9 mouse cellular contexts compared by ENCODE assay signal in the genomic region with DNA sequence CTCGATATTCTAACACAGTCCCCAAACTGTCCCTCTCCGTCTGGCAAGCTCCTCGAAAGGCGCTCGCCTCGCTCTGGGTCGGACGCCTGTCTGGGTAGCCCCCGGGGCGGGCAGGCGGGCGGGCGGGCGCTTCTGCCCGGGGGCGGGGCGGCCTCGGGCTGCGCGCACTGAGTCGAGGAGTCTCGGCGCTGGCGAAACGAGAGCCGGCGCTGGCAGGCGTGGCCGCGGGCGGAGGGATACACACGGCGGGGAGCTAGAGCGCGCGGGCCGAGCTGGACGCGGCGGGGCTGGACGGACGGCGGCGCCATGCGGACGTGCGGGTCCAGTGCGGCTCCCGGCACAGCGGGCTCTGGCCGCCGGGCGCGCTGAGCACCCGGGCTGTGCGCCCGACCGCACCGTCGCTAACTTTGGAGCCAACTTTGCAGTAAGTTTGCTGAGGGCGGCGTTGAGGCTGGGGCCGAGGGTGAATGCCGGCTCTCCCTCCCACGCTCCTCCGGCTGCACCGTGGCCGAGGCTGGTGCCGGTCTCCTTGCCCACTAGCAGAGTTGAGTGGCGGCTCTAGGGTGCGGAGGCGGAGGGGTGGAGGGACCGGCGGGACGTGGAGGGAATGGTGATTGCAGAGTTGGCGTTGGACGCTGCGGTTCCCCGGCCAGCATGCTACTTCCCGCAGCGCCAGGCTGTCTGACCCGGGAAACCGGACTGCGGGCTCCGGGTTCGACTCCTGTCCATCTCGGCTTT. TPM values are rescaled to one million over a fixed set of nuclear protein-coding genes. Genes with fewer than 3 reads are reported as not detected.
A peak's percentile ranks its signal among the peaks of the same experiment; 100 is the strongest.
DNase-seq lines count a peak whose midpoint lies in the region; ATAC-seq and TF ChIP-seq lines count a peak whose summit lies in the region.
"Had no signal": no experiment of that assay in that cellular context is flagged by ENCODE, and none has a peak within 500 bp of the region (broad histone marks: within the 10 kb centered on the region; RNA-seq: fewer than 3 reads in every experiment).

No protein-coding gene starts in this region.

- intact Hi-C loops in heart, postnatal 14 days (cut with DNase I): loop anchor here (1.0 to 5.0 kb wide), 3 partner anchors 47 to 246 kb away; no protein-coding TSS in a partner anchor

- no peak for TF ChIP-seq CTCF in E14TG2a.4 (conservative IDR thresholded peaks at IDR 0.05; ENCODE audit: low read length)
- TF ChIP-seq CTCF in forebrain, postnatal 0 days (IDR thresholded peaks at IDR 0.05; ENCODE audit: low read depth): peak; percentile 31

- peak; percentile 90 for DNase-seq in cerebellum, adult 11-12 months
- peak; percentile 92 for DNase-seq in forebrain, postnatal 0 days
- peak; percentile 96 to 97 for DNase-seq in heart, postnatal 14 days
- peak; percentile 96 to 98 for DNase-seq in kidney, postnatal 4 days
- peak; percentile 35 for DNase-seq in liver, embryonic 13.5 days
- peak; percentile 95 for DNase-seq in neural tube, embryonic 11.5 days (ENCODE audit: low spot score)
- peak; percentile 94 for DNase-seq in testis, postnatal 14 days (ENCODE audit: low spot score)

- peaks cover 22% of the 10 kb centered on the region for H3K27me3 ChIP-seq in E14TG2a.4 (ENCODE audit: insufficient read depth, low read length)
- H3K27me3 ChIP-seq in forebrain, postnatal 0 days (ENCODE audit: insufficient read depth, low read length): no peaks in the 10 kb centered on the region
- H3K27me3 ChIP-seq in liver, embryonic 13.5 days: peaks cover 65% of the 10 kb centered on the region
- H3K27me3 ChIP-seq in neural tube, embryonic 11.5 days (ENCODE audit: control insufficient read depth, insufficient read depth, low read length): no peaks in the 10 kb centered on the region
- H3K27me3 ChIP-seq: CH12.LX had no signal

- peak overlapping the region; percentile 91 for H3K4me3 ChIP-seq in E14TG2a.4 (replicated peaks; ENCODE audit: low read length)
- peak overlapping the region; percentile 73 for H3K4me3 ChIP-seq in forebrain, postnatal 0 days (ENCODE audit: low read depth, low read length)
- H3K4me3 ChIP-seq in liver, embryonic 13.5 days (replicated peaks): peak overlapping the region; percentile 58
- H3K4me3 ChIP-seq in neural tube, embryonic 11.5 days (ENCODE audit: low read depth, low read length): peak overlapping the region; percentile 66

- peaks cover 24% of the 10 kb centered on the region for H3K36me3 ChIP-seq in E14TG2a.4 (ENCODE audit: insufficient read depth, low read length)
- no peaks in the 10 kb centered on the region for H3K36me3 ChIP-seq in forebrain, postnatal 0 days (ENCODE audit: insufficient read depth)
- H3K36me3 ChIP-seq in liver, embryonic 13.5 days: no peaks in the 10 kb centered on the region
- no peaks in the 10 kb centered on the region for H3K36me3 ChIP-seq in neural tube, embryonic 11.5 days (ENCODE audit: control insufficient read depth, insufficient read depth, low read length)

- H3K4me2 ChIP-seq in forebrain, postnatal 0 days (ENCODE audit: low read depth): peak overlapping the region; percentile 95
- H3K4me2 ChIP-seq in liver, embryonic 13.5 days: peak overlapping the region; percentile 61
- H3K4me2 ChIP-seq in neural tube, embryonic 11.5 days (ENCODE audit: low read depth): peak overlapping the region; percentile 56

- ATAC-seq in forebrain, postnatal 0 days: peak; percentile 83
- ATAC-seq in liver, embryonic 13.5 days (ENCODE audit: low read depth): peak; percentile 81
- ATAC-seq in neural tube, embryonic 11.5 days (ENCODE audit: insufficient read depth, low FRiP score, low TSS enrichment): peak; percentile 79

- H3K9ac ChIP-seq in forebrain, postnatal 0 days: peak overlapping the region; percentile 52
- H3K9ac ChIP-seq in liver, embryonic 13.5 days: peak overlapping the region; percentile 59
- H3K9ac ChIP-seq in neural tube, embryonic 11.5 days (ENCODE audit: low read length): peak overlapping the region; percentile 74

- WGBS in forebrain, postnatal 0 days: under 1% methylated on average over 74 of the region's 87 CpGs
- under 1% methylated on average over 68 of the region's 87 CpGs for WGBS in liver, embryonic 13.5 days (ENCODE audit: insufficient replicate concordance)
- under 1% methylated on average over 79 of the region's 87 CpGs for WGBS in neural tube, embryonic 11.5 days

- peak overlapping the region; percentile 54; the same call in 1 of the 2 replicates for H3K27ac ChIP-seq in forebrain, postnatal 0 days (ENCODE audit: low read depth, low read length)
- H3K27ac ChIP-seq in liver, embryonic 13.5 days: 0 out of 2 replicates have a peak overlapping the region, but pooled peaks have one; percentile 5
- peak overlapping the region; percentile 71 for H3K27ac ChIP-seq in neural tube, embryonic 11.5 days (ENCODE audit: low read depth, low read length)

- H3K4me1 ChIP-seq in E14TG2a.4 (replicated peaks; ENCODE audit: low read depth, low read length): peaks cover 60% of the 10 kb centered on the region
- no peaks in the 10 kb centered on the region for H3K4me1 ChIP-seq in forebrain, postnatal 0 days (ENCODE audit: insufficient read depth)
- H3K4me1 ChIP-seq in liver, embryonic 13.5 days (replicated peaks): no peaks in the 10 kb centered on the region
- peaks cover 3% of the 10 kb centered on the region; the same call in 1 of the 2 replicates for H3K4me1 ChIP-seq in neural tube, embryonic 11.5 days (ENCODE audit: control insufficient read depth, insufficient read depth, low read length)

- no peaks in the 10 kb centered on the region for H3K9me3 ChIP-seq in E14TG2a.4 (ENCODE audit: low read length)
- H3K9me3 ChIP-seq in forebrain, postnatal 0 days (ENCODE audit: low read length): no peaks in the 10 kb centered on the region
- no peaks in the 10 kb centered on the region for H3K9me3 ChIP-seq in liver, embryonic 13.5 days (replicated peaks)
- H3K9me3 ChIP-seq in neural tube, embryonic 11.5 days (ENCODE audit: control insufficient read depth, low read length): no peaks in the 10 kb centered on the region

RNA-seq across cellular contexts. Expression of a gene that starts 2.8 kb away (rescaled TPM):
- total RNA-seq in forebrain, postnatal 0 days (2014; rRNA removed): 47.0 and 66.7 TPM in 2 replicates
- 6.4 and 8.0 TPM in 2 replicates for polyA plus RNA-seq in forebrain, postnatal 0 days (2015; fragmentation: Nextera tagmentation; extraction: Ambion mirVana)
- 10 to 100 TPM; 23.6 to 24.9 TPM for total RNA-seq in heart, postnatal 14 days (2021)
- polyA plus RNA-seq in liver, embryonic 13.5 days (2015; fragmentation: Nextera tagmentation; extraction: Ambion mirVana): 0.84 and 1.2 TPM in 2 replicates
- polyA plus RNA-seq in neural tube, embryonic 11.5 days (2014; fragmentation: Nextera tagmentation; extraction: Ambion mirVana): 23.3 and 23.4 TPM in 2 replicates

Comparison
In these comparisons a context has a peak if more than half of its experiments do, and no peak if none do; other contexts are left out.
1. Peak in every context shown above with its lines: DNase-seq, ATAC-seq, H3K4me3 ChIP-seq and H3K27ac ChIP-seq.
2. DNase-seq: peak in every context shown above with its lines; median percentile 97 in kidney, postnatal 4 days; 96 in heart, postnatal 14 days; 95 in neural tube, embryonic 11.5 days; 94 in testis, postnatal 14 days; 92 in forebrain, postnatal 0 days; 90 in cerebellum, adult 11-12 months; 35 in liver, embryonic 13.5 days.
3. H3K27ac ChIP-seq: peak in every context shown above with its lines; median percentile 71 in neural tube, embryonic 11.5 days; 54 in forebrain, postnatal 0 days; 5 in liver, embryonic 13.5 days.